Mouse (Mus musculus): ENCODE data around the gene Slc5a8. TPM values are rescaled to one million over a fixed set of nuclear protein-coding genes. Genes with fewer than 3 reads are reported as not detected.

Slc5a8 gene
- polyA plus RNA-seq (2012; ENCODE audit: insufficient read depth, insufficient read length, missing spikeins): not detected in 2 replicates

GRCm38 (mm10) chr10:88885632-88886090, at the start of gene Slc5a8:
Slc5a8 (plus strand) TSS chr10:88885992.
- Histone ChIP-seq H3K4me1 (ENCODE audit: control insufficient read depth, insufficient read depth, low read length) (no peaks in the 10 kb centered on the region), H3K27ac (ENCODE audit: insufficient read depth, low read depth, low read length) (no peak within 1 kb of the TSS), H3K4me3 (ENCODE audit: insufficient read depth, low read length) (no peak within 1 kb of the TSS)
- TF ChIP-seq CTCF (IDR thresholded peaks at IDR 0.05; ENCODE audit: low read depth, low read length): no peak
- no peak for TF ChIP-seq POLR2A (IDR thresholded peaks at IDR 0.05; ENCODE audit: borderline replicate concordance, low read depth, low read length)

- TF ChIP-seq POLR2A (IDR thresholded peaks at IDR 0.05; ENCODE audit: borderline replicate concordance, low read depth, low read length) (no peak), CTCF (IDR thresholded peaks at IDR 0.05; ENCODE audit: low read depth, low read length) (no peak)
- H3K4me3 ChIP-seq (ENCODE audit: insufficient read depth, low read length): no peak overlapping the region
- no peak overlapping the region for H3K27ac ChIP-seq (ENCODE audit: insufficient read depth, low read depth, low read length)
- no peaks in the 10 kb centered on the region for H3K4me1 ChIP-seq (ENCODE audit: control insufficient read depth, insufficient read depth, low read length)
Observed at GRCm38 (mm10) chr10:88848876-88849476, 36.8 kb upstream of the Slc5a8 start.

- Histone ChIP-seq H3K4me1 (ENCODE audit: control insufficient read depth, insufficient read depth, low read length) (no peaks in the 10 kb centered on the region), H3K4me3 (ENCODE audit: insufficient read depth, low read length) (no peak overlapping the region), H3K27ac (ENCODE audit: insufficient read depth, low read depth, low read length) (no peak overlapping the region)
- no peak for TF ChIP-seq POLR2A (IDR thresholded peaks at IDR 0.05; ENCODE audit: borderline replicate concordance, low read depth, low read length)
- TF ChIP-seq CTCF (IDR thresholded peaks at IDR 0.05; ENCODE audit: low read depth, low read length): no peak
Observed at GRCm38 (mm10) chr10:88849976-88850375, 35.8 kb upstream of the Slc5a8 start.

- no peaks in the 10 kb centered on the region for H3K4me1 ChIP-seq (ENCODE audit: control insufficient read depth, insufficient read depth, low read length)
- no peak for TF ChIP-seq CTCF (IDR thresholded peaks at IDR 0.05; ENCODE audit: low read depth, low read length)
- TF ChIP-seq POLR2A (IDR thresholded peaks at IDR 0.05; ENCODE audit: borderline replicate concordance, low read depth, low read length): no peak
- H3K4me3 ChIP-seq (ENCODE audit: insufficient read depth, low read length): no peak overlapping the region
- H3K27ac ChIP-seq (ENCODE audit: insufficient read depth, low read depth, low read length): no peak overlapping the region
Observed at GRCm38 (mm10) chr10:88853326-88853725, 32.5 kb upstream of the Slc5a8 start.

- Histone ChIP-seq H3K27ac (ENCODE audit: insufficient read depth, low read depth, low read length) (no peak overlapping the region), H3K4me1 (ENCODE audit: control insufficient read depth, insufficient read depth, low read length) (no peaks in the 10 kb centered on the region), H3K4me3 (ENCODE audit: insufficient read depth, low read length) (no peak overlapping the region)
- TF ChIP-seq POLR2A (IDR thresholded peaks at IDR 0.05; ENCODE audit: borderline replicate concordance, low read depth, low read length) (no peak), CTCF (IDR thresholded peaks at IDR 0.05; ENCODE audit: low read depth, low read length) (no peak)
Observed at GRCm38 (mm10) chr10:88860911-88861310, 24.9 kb upstream of the Slc5a8 start.

GRCm38 (mm10) chr10:88861416-88861815, 24.4 kb upstream of the Slc5a8 start:
- Histone ChIP-seq H3K4me1 (ENCODE audit: control insufficient read depth, insufficient read depth, low read length) (no peaks in the 10 kb centered on the region), H3K4me3 (ENCODE audit: insufficient read depth, low read length) (no peak overlapping the region), H3K27ac (ENCODE audit: insufficient read depth, low read depth, low read length) (no peak overlapping the region)
- TF ChIP-seq CTCF (IDR thresholded peaks at IDR 0.05; ENCODE audit: low read depth, low read length) (no peak), POLR2A (IDR thresholded peaks at IDR 0.05; ENCODE audit: borderline replicate concordance, low read depth, low read length) (no peak)

- H3K4me1 ChIP-seq (ENCODE audit: control insufficient read depth, insufficient read depth, low read length): no peaks in the 10 kb centered on the region
- TF ChIP-seq CTCF (IDR thresholded peaks at IDR 0.05; ENCODE audit: low read depth, low read length) (no peak), POLR2A (IDR thresholded peaks at IDR 0.05; ENCODE audit: borderline replicate concordance, low read depth, low read length) (no peak)
- no peak overlapping the region for H3K4me3 ChIP-seq (ENCODE audit: insufficient read depth, low read length)
- no peak overlapping the region for H3K27ac ChIP-seq (ENCODE audit: insufficient read depth, low read depth, low read length)
Observed at GRCm38 (mm10) chr10:88862293-88862692, 23.5 kb upstream of the Slc5a8 start.

GRCm38 (mm10) chr10:88866017-88866416, 19.8 kb upstream of the Slc5a8 start:
- TF ChIP-seq CTCF (IDR thresholded peaks at IDR 0.05; ENCODE audit: low read depth, low read length) (no peak), POLR2A (IDR thresholded peaks at IDR 0.05; ENCODE audit: borderline replicate concordance, low read depth, low read length) (no peak)
- H3K4me1 ChIP-seq (ENCODE audit: control insufficient read depth, insufficient read depth, low read length): no peaks in the 10 kb centered on the region
- no peak overlapping the region for H3K27ac ChIP-seq (ENCODE audit: insufficient read depth, low read depth, low read length)
- H3K4me3 ChIP-seq (ENCODE audit: insufficient read depth, low read length): no peak overlapping the region

GRCm38 (mm10) chr10:88874870-88875269, 10.9 kb upstream of the Slc5a8 start:
- H3K4me1 ChIP-seq (ENCODE audit: control insufficient read depth, insufficient read depth, low read length): no peaks in the 10 kb centered on the region
- H3K4me3 ChIP-seq (ENCODE audit: insufficient read depth, low read length): no peak overlapping the region
- TF ChIP-seq CTCF (IDR thresholded peaks at IDR 0.05; ENCODE audit: low read depth, low read length) (no peak), POLR2A (IDR thresholded peaks at IDR 0.05; ENCODE audit: borderline replicate concordance, low read depth, low read length) (no peak)
- no peak overlapping the region for H3K27ac ChIP-seq (ENCODE audit: insufficient read depth, low read depth, low read length)

GRCm38 (mm10) chr10:88877421-88877820, 8.4 kb upstream of the Slc5a8 start:
- Histone ChIP-seq H3K4me1 (ENCODE audit: control insufficient read depth, insufficient read depth, low read length) (no peaks in the 10 kb centered on the region), H3K4me3 (ENCODE audit: insufficient read depth, low read length) (no peak overlapping the region), H3K27ac (ENCODE audit: insufficient read depth, low read depth, low read length) (no peak overlapping the region)
- TF ChIP-seq CTCF (IDR thresholded peaks at IDR 0.05; ENCODE audit: low read depth, low read length) (no peak), POLR2A (IDR thresholded peaks at IDR 0.05; ENCODE audit: borderline replicate concordance, low read depth, low read length) (no peak)

All from bone marrow macrophage, adult 2 months (primary cell).